Mouse (Mus musculus) C2C12 (cell line): Measurements from ENCODE around the gene Ccr9.

Experiments used
- CTCF ChIP-seq: IDR thresholded peaks from one replicate; pipeline ENCODE4 v1.5.1; 2011; ENCODE audit not compliant: control insufficient read depth, insufficient read depth, insufficient read length
- MYOD1 ChIP-seq: IDR thresholded peaks from one replicate; pipeline ENCODE4 v1.6.1; 2011; ENCODE audit warnings: low read depth; ENCODE audit not compliant: control insufficient read depth, insufficient read length

- TF ChIP-seq CTCF (no peak), MYOD1 (no peak)
Observed at GRCm38 (mm10) chr9:123638231-123638630, 40.0 kb upstream of the Ccr9 start.
